Comparison of ENCODE assay signal across 8 mouse cellular contexts in genomic region chr5:90964316-90964715, GRCm38 (mm10). TPM values are rescaled to one million over a fixed set of nuclear protein-coding genes. Genes with fewer than 3 reads are reported as not detected.
DNase-seq lines count a peak whose midpoint lies in the region; ATAC-seq and TF ChIP-seq lines count a peak whose summit lies in the region.

No protein-coding gene starts in this region.

- H3K36me3 ChIP-seq in hindbrain, embryonic 11.5 days (ENCODE audit: control insufficient read depth, insufficient read depth, low read length), result no peaks in the 10 kb centered on the region
- peaks cover 13% of the 10 kb centered on the region; the same call in 1 of the 2 replicates for H3K36me3 ChIP-seq in hindbrain, embryonic 12.5 days
- H3K36me3 ChIP-seq in E14TG2a.4 (ENCODE audit: insufficient read depth, low read length), result no peaks in the 10 kb centered on the region
- no peaks in the 10 kb centered on the region for H3K36me3 ChIP-seq in liver, embryonic 13.5 days
- H3K36me3 ChIP-seq in forebrain, embryonic 15.5 days, result peaks cover 9% of the 10 kb centered on the region; the same call in 1 of the 2 replicates

- H3K4me2 ChIP-seq in hindbrain, embryonic 11.5 days (replicated peaks; ENCODE audit: low read depth, low read length), result no peak overlapping the region
- H3K4me2 ChIP-seq in hindbrain, embryonic 12.5 days (replicated peaks), result no peak overlapping the region
- no peak overlapping the region for H3K4me2 ChIP-seq in liver, embryonic 13.5 days
- H3K4me2 ChIP-seq in forebrain, embryonic 15.5 days (replicated peaks), result no peak overlapping the region

- WGBS in hindbrain, embryonic 11.5 days, result 61% methylated on average over 4 of the region's 4 CpGs
- 61% methylated on average over 4 of the region's 4 CpGs for whole genome bisulfite sequencing in hindbrain, embryonic 12.5 days
- 49% methylated on average over 4 of the region's 4 CpGs for WGBS in liver, embryonic 13.5 days (ENCODE audit: insufficient replicate concordance)
- WGBS in forebrain, embryonic 15.5 days, result 70% methylated on average over 4 of the region's 4 CpGs

- H3K9ac ChIP-seq in hindbrain, embryonic 11.5 days (ENCODE audit: low read depth, low read length), result no peak overlapping the region
- no peak overlapping the region for H3K9ac ChIP-seq in hindbrain, embryonic 12.5 days
- H3K9ac ChIP-seq in liver, embryonic 13.5 days, result no peak overlapping the region
- H3K9ac ChIP-seq in forebrain, embryonic 15.5 days (replicated peaks), result no peak overlapping the region

- no peak overlapping the region for H3K4me3 ChIP-seq in hindbrain, embryonic 11.5 days (ENCODE audit: low read depth, low read length)
- no peak overlapping the region for H3K4me3 ChIP-seq in hindbrain, embryonic 12.5 days
- no peak overlapping the region for H3K4me3 ChIP-seq in E14TG2a.4 (replicated peaks; ENCODE audit: low read length)
- H3K4me3 ChIP-seq in liver, embryonic 13.5 days (replicated peaks), result no peak overlapping the region
- no peak overlapping the region for H3K4me3 ChIP-seq in forebrain, embryonic 15.5 days

- DNase-seq in hindbrain, embryonic 11.5 days (ENCODE audit: low spot score), result peak; percentile 40
- DNase-seq in adrenal gland, postnatal 36 days, result peak; percentile 12 to 48
- DNase-seq in liver, embryonic 13.5 days, result peak; percentile 31
- DNase-seq in thymus, postnatal 14 days, result peak; percentile 42

- H3K9me3 ChIP-seq in hindbrain, embryonic 11.5 days (ENCODE audit: control insufficient read depth, low read length), result no peaks in the 10 kb centered on the region
- no peaks in the 10 kb centered on the region for H3K9me3 ChIP-seq in hindbrain, embryonic 12.5 days (replicated peaks)
- H3K9me3 ChIP-seq in E14TG2a.4 (ENCODE audit: low read length), result no peaks in the 10 kb centered on the region
- no peaks in the 10 kb centered on the region for H3K9me3 ChIP-seq in liver, embryonic 13.5 days (replicated peaks)
- no peaks in the 10 kb centered on the region for H3K9me3 ChIP-seq in forebrain, embryonic 15.5 days

- TF ChIP-seq CTCF in E14TG2a.4 (conservative IDR thresholded peaks at IDR 0.05; ENCODE audit: low read length), result peak; percentile 72

- no peak for ATAC-seq in hindbrain, embryonic 11.5 days (ENCODE audit: low FRiP score)
- no peak for ATAC-seq in hindbrain, embryonic 12.5 days (ENCODE audit: low FRiP score)
- no peak for ATAC-seq in liver, embryonic 13.5 days (ENCODE audit: low read depth)
- ATAC-seq in inflammation-experienced regulatory T-cells, adult 6 months, result no peak
- ATAC-seq in forebrain, embryonic 15.5 days (replicated peaks), result no peak

- H3K4me1 ChIP-seq in hindbrain, embryonic 11.5 days (replicated peaks; ENCODE audit: control insufficient read depth, insufficient read depth, low read length), result no peaks in the 10 kb centered on the region
- no peaks in the 10 kb centered on the region for H3K4me1 ChIP-seq in hindbrain, embryonic 12.5 days
- no peaks in the 10 kb centered on the region for H3K4me1 ChIP-seq in E14TG2a.4 (replicated peaks; ENCODE audit: low read depth, low read length)
- H3K4me1 ChIP-seq in liver, embryonic 13.5 days (replicated peaks), result no peaks in the 10 kb centered on the region
- no peaks in the 10 kb centered on the region for H3K4me1 ChIP-seq in forebrain, embryonic 15.5 days

- no peak overlapping the region for H3K27ac ChIP-seq in hindbrain, embryonic 11.5 days (ENCODE audit: low read depth, low read length)
- H3K27ac ChIP-seq in hindbrain, embryonic 12.5 days, result no peak overlapping the region
- H3K27ac ChIP-seq in liver, embryonic 13.5 days, result no peak overlapping the region
- no peak overlapping the region for H3K27ac ChIP-seq in forebrain, embryonic 15.5 days (replicated peaks)

- H3K27me3 ChIP-seq in hindbrain, embryonic 11.5 days (ENCODE audit: control insufficient read depth, insufficient read depth, low read length), result no peaks in the 10 kb centered on the region
- H3K27me3 ChIP-seq in hindbrain, embryonic 12.5 days, result no peaks in the 10 kb centered on the region
- H3K27me3 ChIP-seq in E14TG2a.4 (ENCODE audit: insufficient read depth, low read length), result no peaks in the 10 kb centered on the region
- no peaks in the 10 kb centered on the region for H3K27me3 ChIP-seq in liver, embryonic 13.5 days
- no peaks in the 10 kb centered on the region for H3K27me3 ChIP-seq in forebrain, embryonic 15.5 days

RNA-seq across cellular contexts. Expression of gene Mthfd2l, which starts 33.4 kb away (rescaled TPM):
- 92.7 and 94.7 TPM in 2 replicates for polyA plus RNA-seq in hindbrain, embryonic 11.5 days (2014; fragmentation: Nextera tagmentation; extraction: Ambion mirVana)
- polyA plus RNA-seq in hindbrain, embryonic 12.5 days (2016; fragmentation: Nextera tagmentation; extraction: Ambion mirVana), result 91.6 and 94.2 TPM in 2 replicates
- total RNA-seq in adrenal gland, postnatal 36 days (2021), result 10 to 100 TPM; 19.8 TPM
- 9.7 and 10.0 TPM in 2 replicates for polyA plus RNA-seq in liver, embryonic 13.5 days (2015; fragmentation: Nextera tagmentation; extraction: Ambion mirVana)
- 1 to 10 TPM in 2 of 3 experiments, under 1 TPM in 1; 0.80 to 2.3 (median 1.3) TPM for polyA plus RNA-seq in inflammation-experienced regulatory T-cells, adult 6 months (2017; shearing (Covaris generic))
- polyA plus RNA-seq in forebrain, embryonic 15.5 days (2015; fragmentation: Nextera tagmentation; extraction: Ambion mirVana), result 69.0 and 70.5 TPM in 2 replicates
